Mouse (Mus musculus): ENCODE results near the gene Smyd2. TPM values are rescaled to one million over a fixed set of nuclear protein-coding genes. Genes with fewer than 3 reads are reported as not detected.

Smyd2 gene
- polyA plus RNA-seq, 1 experiment from 2014 or later, result 69.5 TPM

DNA sequence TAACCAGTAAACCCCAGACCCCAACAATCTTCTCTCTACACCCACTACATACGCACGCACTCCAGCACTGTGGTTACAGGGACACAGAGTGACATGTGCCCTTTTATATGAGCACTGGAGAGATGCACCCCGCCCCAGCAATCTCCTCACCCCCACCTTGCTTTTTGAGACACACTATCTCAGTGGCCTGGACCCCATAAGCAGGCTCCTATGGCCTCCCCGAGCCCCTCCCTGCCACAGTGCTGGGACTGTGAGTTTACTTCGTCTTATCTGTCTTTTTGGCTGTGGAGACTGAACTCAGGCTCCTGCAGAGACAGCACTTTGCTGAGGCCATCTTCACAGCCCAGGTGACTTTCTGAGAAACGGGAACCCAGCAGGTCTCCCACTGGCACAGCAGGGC lies 36.2 kb downstream of the Smyd2 start:
- Histone ChIP-seq H3K9ac (replicated peaks; ENCODE audit: low read length) (no peak overlapping the region), H3K27ac (replicated peaks; ENCODE audit: low read depth, low read length) (no peak overlapping the region), H3K9me3 (ENCODE audit: control insufficient read depth, low read length) (no peaks in the 10 kb centered on the region), H3K4me3 (replicated peaks; ENCODE audit: low read depth, low read length) (no peak overlapping the region), H3K4me2 (ENCODE audit: low read length) (no peak overlapping the region), H3K4me1 (ENCODE audit: control insufficient read depth, insufficient read depth, low read length) (peaks cover 6% of the 10 kb centered on the region; the same call in 1 of the 2 replicates), H3K27me3 (ENCODE audit: control insufficient read depth, insufficient read depth, low read length) (no peaks in the 10 kb centered on the region), H3K36me3 (ENCODE audit: control insufficient read depth, insufficient read depth, low read length) (no peaks in the 10 kb centered on the region)
- DNase-seq (no peak), ATAC-seq (ENCODE audit: low FRiP score, low TSS enrichment) (no peak)
- WGBS, result 84% methylated on average over 6 of the region's 6 CpGs

DNA sequence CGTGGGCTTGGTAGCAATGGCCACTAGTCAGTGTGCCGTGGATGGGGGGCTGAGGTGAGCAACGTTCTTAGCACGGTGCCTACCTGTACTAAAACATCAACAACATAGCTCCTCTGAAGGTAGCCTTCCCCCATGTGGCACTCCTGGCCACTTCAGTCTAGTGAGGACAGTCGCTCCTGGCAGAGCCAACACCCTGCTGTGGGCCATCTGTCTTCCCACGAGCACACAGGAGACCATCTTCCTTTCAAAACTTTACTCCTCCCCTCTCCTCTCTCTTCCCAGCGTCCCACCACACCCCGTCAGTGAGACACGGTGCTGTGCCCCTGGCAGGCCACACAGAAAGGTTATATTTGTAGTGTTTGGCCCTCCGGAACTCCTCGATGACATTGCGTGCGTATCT lies 37.2 kb downstream of the Smyd2 start:
- 59% methylated on average over 13 of the region's 13 CpGs for WGBS
- no peak overlapping the region for H3K4me3 ChIP-seq (replicated peaks; ENCODE audit: low read depth, low read length)
- H3K4me1 ChIP-seq (ENCODE audit: control insufficient read depth, insufficient read depth, low read length), result peaks cover 6% of the 10 kb centered on the region; the same call in 1 of the 2 replicates
- H3K27ac ChIP-seq (replicated peaks; ENCODE audit: low read depth, low read length), result no peak overlapping the region
- no peak overlapping the region for H3K9ac ChIP-seq (replicated peaks; ENCODE audit: low read length)
- ATAC-seq (ENCODE audit: low FRiP score, low TSS enrichment) (no peak), DNase-seq (no peak)
- no peak overlapping the region for H3K4me2 ChIP-seq (ENCODE audit: low read length)
- no peaks in the 10 kb centered on the region for H3K9me3 ChIP-seq (ENCODE audit: control insufficient read depth, low read length)
- H3K27me3 ChIP-seq (ENCODE audit: control insufficient read depth, insufficient read depth, low read length), result no peaks in the 10 kb centered on the region
- no peaks in the 10 kb centered on the region for H3K36me3 ChIP-seq (ENCODE audit: control insufficient read depth, insufficient read depth, low read length)

DNA sequence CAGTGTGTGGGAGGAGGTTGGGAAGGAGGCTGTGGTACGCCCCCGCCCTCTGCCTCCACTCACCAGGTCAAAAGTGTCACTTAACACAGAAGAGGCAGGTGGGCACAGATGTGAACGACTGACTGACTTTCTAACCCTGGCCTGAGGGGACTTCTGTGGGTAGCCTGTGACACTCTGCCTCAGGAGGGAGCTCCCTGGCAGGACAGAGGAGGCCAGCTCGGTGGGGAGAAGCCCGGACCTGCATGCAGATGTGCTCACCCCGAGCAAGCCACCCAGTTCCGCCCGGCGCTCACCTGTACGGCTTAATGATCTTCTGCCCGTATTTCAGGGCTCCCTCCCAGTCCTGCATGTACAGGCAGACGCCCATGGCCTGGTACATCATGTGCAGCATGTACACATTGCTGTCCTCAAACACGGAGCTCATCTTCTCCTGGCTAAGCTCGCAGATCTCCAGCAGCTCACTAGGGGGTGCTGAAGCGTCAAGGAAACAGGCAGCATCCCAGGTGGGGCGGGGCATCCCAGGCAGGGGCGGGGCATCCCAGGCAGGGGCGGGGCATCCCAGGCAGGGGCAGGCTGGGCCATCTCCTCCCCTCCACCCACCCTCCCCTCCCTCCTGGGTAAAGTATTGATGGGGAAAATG lies 38.5 kb downstream of the Smyd2 start:
- Histone ChIP-seq H3K4me2 (ENCODE audit: low read length) (no peak overlapping the region), H3K27ac (replicated peaks; ENCODE audit: low read depth, low read length) (no peak overlapping the region), H3K36me3 (ENCODE audit: control insufficient read depth, insufficient read depth, low read length) (no peaks in the 10 kb centered on the region), H3K4me1 (ENCODE audit: control insufficient read depth, insufficient read depth, low read length) (peaks cover 6% of the 10 kb centered on the region; the same call in 1 of the 2 replicates), H3K9me3 (ENCODE audit: control insufficient read depth, low read length) (no peaks in the 10 kb centered on the region), H3K4me3 (replicated peaks; ENCODE audit: low read depth, low read length) (no peak overlapping the region), H3K9ac (replicated peaks; ENCODE audit: low read length) (no peak overlapping the region), H3K27me3 (ENCODE audit: control insufficient read depth, insufficient read depth, low read length) (no peaks in the 10 kb centered on the region)
- DNase-seq (peak; percentile 53), ATAC-seq (ENCODE audit: low FRiP score, low TSS enrichment) (no peak)
- 35% methylated on average over 18 of the region's 18 CpGs for WGBS

DNA sequence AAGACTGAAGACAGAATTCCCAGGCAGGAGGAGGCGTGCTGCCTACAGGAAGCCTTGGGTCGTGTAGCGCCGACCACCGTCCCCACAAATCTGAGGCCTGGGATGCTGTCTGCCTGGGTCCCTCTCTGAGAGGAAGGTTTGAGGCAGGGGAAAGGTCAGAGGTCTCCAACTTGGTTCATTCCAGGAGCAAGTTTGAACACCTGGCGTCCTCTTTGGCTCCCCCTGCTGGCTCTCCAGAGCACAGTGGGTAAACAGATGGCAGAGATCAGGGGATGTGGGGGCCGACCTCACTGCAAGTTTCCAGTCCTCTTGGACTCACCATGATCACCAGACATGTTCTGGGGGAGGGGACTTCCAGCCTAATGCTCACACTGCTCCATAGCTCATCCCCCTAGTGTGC lies 39.3 kb downstream of the Smyd2 start:
- Histone ChIP-seq H3K4me1 (ENCODE audit: control insufficient read depth, insufficient read depth, low read length) (peaks cover 6% of the 10 kb centered on the region; the same call in 1 of the 2 replicates), H3K9me3 (ENCODE audit: control insufficient read depth, low read length) (no peaks in the 10 kb centered on the region), H3K27ac (replicated peaks; ENCODE audit: low read depth, low read length) (no peak overlapping the region), H3K4me3 (replicated peaks; ENCODE audit: low read depth, low read length) (no peak overlapping the region), H3K9ac (replicated peaks; ENCODE audit: low read length) (no peak overlapping the region), H3K4me2 (ENCODE audit: low read length) (no peak overlapping the region), H3K27me3 (ENCODE audit: control insufficient read depth, insufficient read depth, low read length) (no peaks in the 10 kb centered on the region), H3K36me3 (ENCODE audit: control insufficient read depth, insufficient read depth, low read length) (no peaks in the 10 kb centered on the region)
- peak; percentile 65 for DNase-seq
- 49% methylated on average over 7 of the region's 7 CpGs for WGBS
- ATAC-seq (ENCODE audit: low FRiP score, low TSS enrichment), result no peak

DNA sequence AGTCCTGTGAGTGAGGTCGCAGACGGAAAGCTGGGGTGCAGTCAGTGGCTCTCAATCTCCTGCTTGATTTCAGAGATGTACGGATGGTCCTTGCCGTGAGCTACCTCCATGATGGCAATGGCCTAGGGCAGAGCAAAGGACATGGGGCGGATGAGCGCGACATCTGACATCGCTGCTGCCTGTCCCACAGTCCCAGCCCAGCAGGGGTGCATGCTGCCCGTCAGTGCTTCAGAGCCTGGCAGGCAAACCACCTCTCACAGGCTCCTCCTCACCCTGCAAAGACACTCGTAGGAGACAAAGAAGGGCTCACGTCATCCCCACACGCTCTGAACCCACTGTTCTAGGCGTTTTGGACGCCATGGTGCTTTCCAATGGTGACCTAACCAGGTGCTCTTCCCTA lies 41.4 kb downstream of the Smyd2 start:
- no peak overlapping the region for H3K27ac ChIP-seq (replicated peaks; ENCODE audit: low read depth, low read length)
- H3K4me1 ChIP-seq (ENCODE audit: control insufficient read depth, insufficient read depth, low read length), result peaks cover 6% of the 10 kb centered on the region; the same call in 1 of the 2 replicates
- no peak for ATAC-seq (ENCODE audit: low FRiP score, low TSS enrichment)
- no peak overlapping the region for H3K4me3 ChIP-seq (replicated peaks; ENCODE audit: low read depth, low read length)
- H3K4me2 ChIP-seq (ENCODE audit: low read length), result no peak overlapping the region
- no peaks in the 10 kb centered on the region for H3K36me3 ChIP-seq (ENCODE audit: control insufficient read depth, insufficient read depth, low read length)
- no peaks in the 10 kb centered on the region for H3K27me3 ChIP-seq (ENCODE audit: control insufficient read depth, insufficient read depth, low read length)
- 70% methylated on average over 14 of the region's 14 CpGs for WGBS
- no peak overlapping the region for H3K9ac ChIP-seq (replicated peaks; ENCODE audit: low read length)
- DNase-seq, result no peak
- H3K9me3 ChIP-seq (ENCODE audit: control insufficient read depth, low read length), result no peaks in the 10 kb centered on the region

DNA sequence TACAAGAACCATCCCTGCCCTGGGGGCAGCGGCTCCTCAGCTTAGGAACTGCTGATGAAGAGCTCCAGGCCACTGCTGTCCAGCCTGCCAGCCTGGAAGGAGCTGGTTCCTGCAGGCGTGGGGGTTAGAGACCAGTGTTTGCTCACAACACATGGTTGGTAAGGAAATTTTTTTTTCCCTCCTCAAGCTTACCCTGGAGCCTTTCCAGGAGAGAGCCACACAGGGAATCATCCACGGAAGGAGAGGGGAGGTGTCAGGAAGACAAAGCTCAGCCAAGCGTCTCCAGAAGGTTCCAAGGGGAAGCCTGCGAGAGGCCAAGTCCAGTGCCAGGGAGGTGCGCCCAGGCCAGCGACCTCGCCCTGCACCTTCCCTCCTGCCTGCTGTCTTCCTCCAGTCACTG lies 42.2 kb downstream of the Smyd2 start:
- Histone ChIP-seq H3K27ac (replicated peaks; ENCODE audit: low read depth, low read length) (no peak overlapping the region), H3K9ac (replicated peaks; ENCODE audit: low read length) (no peak overlapping the region), H3K36me3 (ENCODE audit: control insufficient read depth, insufficient read depth, low read length) (no peaks in the 10 kb centered on the region), H3K27me3 (ENCODE audit: control insufficient read depth, insufficient read depth, low read length) (no peaks in the 10 kb centered on the region), H3K4me1 (ENCODE audit: control insufficient read depth, insufficient read depth, low read length) (peaks cover 4% of the 10 kb centered on the region; the same call in 1 of the 2 replicates), H3K4me3 (replicated peaks; ENCODE audit: low read depth, low read length) (no peak overlapping the region), H3K4me2 (ENCODE audit: low read length) (no peak overlapping the region), H3K9me3 (ENCODE audit: control insufficient read depth, low read length) (no peaks in the 10 kb centered on the region)
- DNase-seq (no peak), ATAC-seq (ENCODE audit: low FRiP score, low TSS enrichment) (no peak)
- 69% methylated on average over 8 of the region's 8 CpGs for WGBS

DNA sequence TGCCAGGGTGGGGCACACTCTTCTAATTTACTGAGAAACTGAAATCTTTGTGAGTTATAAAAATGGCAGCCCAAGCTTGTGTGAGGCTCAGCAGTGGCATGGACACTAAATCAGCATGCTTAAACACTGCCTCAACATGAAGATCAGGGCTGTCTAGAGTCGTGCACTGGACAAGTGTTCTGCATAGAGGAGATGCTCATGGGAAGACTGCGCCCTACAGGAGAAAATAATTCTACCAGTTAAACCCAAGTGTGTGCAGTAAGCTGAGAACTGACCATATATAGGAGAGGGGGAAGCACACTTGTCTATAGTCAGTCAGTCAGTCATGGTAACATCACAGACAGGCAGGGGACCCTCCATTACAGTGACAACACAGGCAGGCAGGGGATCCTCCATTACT lies 43.0 kb downstream of the Smyd2 start:
- H3K9ac ChIP-seq (replicated peaks; ENCODE audit: low read length), result no peak overlapping the region
- H3K9me3 ChIP-seq (ENCODE audit: control insufficient read depth, low read length), result no peaks in the 10 kb centered on the region
- H3K27ac ChIP-seq (replicated peaks; ENCODE audit: low read depth, low read length), result no peak overlapping the region
- H3K27me3 ChIP-seq (ENCODE audit: control insufficient read depth, insufficient read depth, low read length), result no peaks in the 10 kb centered on the region
- H3K36me3 ChIP-seq (ENCODE audit: control insufficient read depth, insufficient read depth, low read length), result no peaks in the 10 kb centered on the region
- no peak overlapping the region for H3K4me3 ChIP-seq (replicated peaks; ENCODE audit: low read depth, low read length)
- DNase-seq (no peak), ATAC-seq (ENCODE audit: low FRiP score, low TSS enrichment) (no peak)
- no peaks in the 10 kb centered on the region for H3K4me1 ChIP-seq (ENCODE audit: control insufficient read depth, insufficient read depth, low read length)
- no peak overlapping the region for H3K4me2 ChIP-seq (ENCODE audit: low read length)
- WGBS, result 69% methylated on average over 2 of the region's 2 CpGs

DNA sequence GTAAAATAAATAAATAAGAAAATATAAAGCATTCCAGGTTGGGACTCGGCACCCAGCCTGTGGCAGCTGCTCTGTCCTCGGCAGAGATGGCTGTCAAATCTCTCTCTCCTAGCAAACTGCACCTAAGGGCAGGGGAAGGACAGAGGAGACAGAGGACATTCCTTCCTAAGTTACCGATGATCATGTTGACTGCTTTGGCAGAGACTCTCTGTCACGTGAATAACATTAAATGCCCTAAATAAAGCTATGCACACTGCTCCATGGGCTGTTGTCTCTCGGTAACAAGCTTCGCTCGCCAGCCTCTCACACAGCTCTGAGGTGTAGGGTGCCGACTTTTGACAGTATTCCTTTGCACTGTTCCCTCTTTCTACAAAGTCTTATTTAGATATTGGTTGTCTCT lies 46.0 kb downstream of the Smyd2 start:
- ATAC-seq (ENCODE audit: low FRiP score, low TSS enrichment) (no peak), DNase-seq (no peak)
- H3K9ac ChIP-seq (replicated peaks; ENCODE audit: low read length), result no peak overlapping the region
- no peak overlapping the region for H3K4me3 ChIP-seq (replicated peaks; ENCODE audit: low read depth, low read length)
- 0 out of 2 replicates have a peak, but pooled peaks cover 4% of the 10 kb centered on the region for H3K4me1 ChIP-seq (ENCODE audit: control insufficient read depth, insufficient read depth, low read length)
- no peak overlapping the region for H3K27ac ChIP-seq (replicated peaks; ENCODE audit: low read depth, low read length)
- H3K27me3 ChIP-seq (ENCODE audit: control insufficient read depth, insufficient read depth, low read length), result no peaks in the 10 kb centered on the region
- no peaks in the 10 kb centered on the region for H3K9me3 ChIP-seq (ENCODE audit: control insufficient read depth, low read length)
- no peaks in the 10 kb centered on the region for H3K36me3 ChIP-seq (ENCODE audit: control insufficient read depth, insufficient read depth, low read length)
- 80% methylated on average over 8 of the region's 8 CpGs for WGBS
- H3K4me2 ChIP-seq (ENCODE audit: low read length), result no peak overlapping the region

DNA sequence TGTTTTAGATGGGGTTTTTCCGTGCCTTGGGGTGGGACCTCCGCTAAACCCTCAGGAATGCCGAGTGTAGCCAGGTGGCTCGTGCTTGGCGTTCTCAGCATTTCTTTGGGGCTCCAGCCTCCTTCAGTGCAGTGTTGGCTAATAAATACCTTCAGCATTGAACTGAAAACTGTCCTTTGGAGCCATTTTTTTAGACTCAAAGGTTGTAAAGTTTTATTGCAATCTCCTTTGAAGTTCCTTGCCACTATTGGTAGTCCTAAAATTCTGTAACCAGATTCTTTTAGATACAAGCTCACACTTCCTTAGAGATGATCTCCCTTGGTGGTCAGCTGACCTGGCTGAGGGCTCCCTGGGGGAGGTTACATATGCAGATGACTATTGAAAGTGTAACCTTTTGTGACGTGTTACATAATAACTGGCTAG lies 46.7 kb downstream of the Smyd2 start:
- H3K4me2 ChIP-seq (ENCODE audit: low read length), result no peak overlapping the region
- 0 out of 2 replicates have a peak, but pooled peaks cover 4% of the 10 kb centered on the region for H3K4me1 ChIP-seq (ENCODE audit: control insufficient read depth, insufficient read depth, low read length)
- H3K9me3 ChIP-seq (ENCODE audit: control insufficient read depth, low read length), result no peaks in the 10 kb centered on the region
- no peaks in the 10 kb centered on the region for H3K36me3 ChIP-seq (ENCODE audit: control insufficient read depth, insufficient read depth, low read length)
- ATAC-seq (ENCODE audit: low FRiP score, low TSS enrichment), result no peak
- H3K27me3 ChIP-seq (ENCODE audit: control insufficient read depth, insufficient read depth, low read length), result no peaks in the 10 kb centered on the region
- no peak for DNase-seq
- H3K27ac ChIP-seq (replicated peaks; ENCODE audit: low read depth, low read length), result no peak overlapping the region
- H3K9ac ChIP-seq (replicated peaks; ENCODE audit: low read length), result no peak overlapping the region
- 42% methylated on average over 6 of the region's 6 CpGs for WGBS
- H3K4me3 ChIP-seq (replicated peaks; ENCODE audit: low read depth, low read length), result no peak overlapping the region
